Mouse (Mus musculus): ENCODE results near the gene Tmem53.

DNA sequence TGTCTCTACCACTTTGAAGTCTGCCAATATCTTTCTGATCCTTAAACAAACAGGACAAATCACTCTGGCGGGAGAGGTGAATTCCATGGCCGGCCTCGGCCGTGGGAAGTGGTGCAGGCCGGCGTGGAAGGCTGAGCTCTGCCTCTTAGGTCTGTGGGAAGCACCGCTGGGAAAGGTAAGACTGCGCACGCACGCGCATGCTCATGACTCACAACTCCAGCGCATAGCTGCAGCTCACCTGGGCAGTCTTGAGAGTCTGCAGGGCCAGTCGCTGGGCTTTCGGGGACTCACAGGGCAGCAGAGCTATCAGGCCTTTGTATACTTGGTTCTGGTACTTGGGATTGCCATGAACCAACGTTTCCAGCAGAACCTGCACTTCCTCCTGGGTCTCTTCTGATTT lies 22.2 kb upstream of the Tmem53 start:
- TF ChIP-seq CTCF (IDR thresholded peaks at IDR 0.05; ENCODE audit: extremely low read depth, insufficient read depth, low read length) (no peak), POLR2A (IDR thresholded peaks at IDR 0.05; ENCODE audit: extremely low read depth, insufficient read depth, low read length) (no peak)
